Mouse (Mus musculus): ENCODE measurements around the gene Slc6a21. TPM values are rescaled to one million over a fixed set of nuclear protein-coding genes. Genes with fewer than 3 reads are reported as not detected.

Gene Slc6a21
- total and polyA plus RNA-seq, 2 experiments: 0.18 TPM; not detected in 1

- Histone ChIP-seq H3K9ac (ENCODE audit: low read depth, low read length) (no peak overlapping the region), H3K36me3 (ENCODE audit: control insufficient read depth, insufficient read depth, low read length) (no peaks in the 10 kb centered on the region), H3K4me3 (ENCODE audit: insufficient read depth, low read depth, low read length) (no peak overlapping the region), H3K27me3 (ENCODE audit: control insufficient read depth, insufficient read depth, low read length) (no peaks in the 10 kb centered on the region), H3K79me2 (ENCODE audit: control insufficient read depth, insufficient read depth, low read length) (no peaks in the 10 kb centered on the region), H3K4me1 (ENCODE audit: control insufficient read depth, insufficient read depth, low read length) (peaks cover 14% of the 10 kb centered on the region), H3K27ac (replicated peaks; ENCODE audit: insufficient read depth, low read depth, low read length) (no peak overlapping the region)
- no peak for DNase-seq (ENCODE audit: extremely low read depth, low read depth, low spot score)
- no peak for TF ChIP-seq CTCF (IDR thresholded peaks at IDR 0.05; ENCODE audit: low read depth, low read length)
- 74% methylated on average over 7 of the region's 7 CpGs for WGBS
Measured at GRCm38 (mm10) chr7:45262266-45262665, 15.0 kb upstream of the Slc6a21 start.

DNA sequence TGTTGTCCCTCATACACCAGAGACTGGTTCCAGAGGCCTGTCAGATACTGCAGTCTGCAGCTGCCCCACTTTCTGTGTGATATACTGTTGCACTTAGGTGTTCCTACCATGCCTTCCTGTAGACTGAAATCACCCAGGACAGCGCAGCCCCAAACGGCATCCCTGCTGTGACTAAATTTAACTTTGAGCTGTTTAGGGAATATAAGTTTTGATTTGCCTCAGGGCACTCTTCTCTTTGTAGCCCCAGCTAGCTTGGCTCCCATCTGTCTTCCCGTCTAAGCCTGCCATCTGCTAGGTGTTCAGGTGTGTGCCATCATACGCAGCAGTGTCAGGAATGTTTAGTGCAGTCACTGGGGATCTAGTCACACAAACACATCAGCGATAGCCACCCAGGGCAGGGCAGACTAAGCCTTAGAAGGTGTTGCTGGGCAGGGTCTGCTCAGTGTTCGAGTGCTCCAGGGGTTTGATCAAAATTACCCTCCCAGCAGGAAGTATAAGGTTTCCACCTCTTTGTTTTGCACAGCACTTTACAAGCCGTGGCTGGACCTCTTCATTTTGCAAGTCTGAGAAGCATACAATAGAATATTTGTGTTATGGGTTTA is 14.2 kb upstream of the Slc6a21 start:
- H3K9ac ChIP-seq (ENCODE audit: low read depth, low read length): no peak overlapping the region
- peaks cover 14% of the 10 kb centered on the region for H3K4me1 ChIP-seq (ENCODE audit: control insufficient read depth, insufficient read depth, low read length)
- DNase-seq (ENCODE audit: extremely low read depth, low read depth, low spot score): no peak
- no peaks in the 10 kb centered on the region for H3K36me3 ChIP-seq (ENCODE audit: control insufficient read depth, insufficient read depth, low read length)
- no peak overlapping the region for H3K27ac ChIP-seq (replicated peaks; ENCODE audit: insufficient read depth, low read depth, low read length)
- no peaks in the 10 kb centered on the region for H3K79me2 ChIP-seq (ENCODE audit: control insufficient read depth, insufficient read depth, low read length)
- TF ChIP-seq POLR2A (IDR thresholded peaks at IDR 0.05; ENCODE audit: extremely low read depth, insufficient read depth, low read length): no peak
- TF ChIP-seq CTCF (IDR thresholded peaks at IDR 0.05; ENCODE audit: low read depth, low read length): no peak
- WGBS: 89% methylated on average over 7 of the region's 7 CpGs
- no peaks in the 10 kb centered on the region for H3K27me3 ChIP-seq (ENCODE audit: control insufficient read depth, insufficient read depth, low read length)
- H3K4me3 ChIP-seq (ENCODE audit: insufficient read depth, low read depth, low read length): no peak overlapping the region

GRCm38 (mm10) chr7:45264348-45264747 is 13.0 kb upstream of the Slc6a21 start:
- WGBS: 26% methylated on average over 3 of the region's 3 CpGs
- peak; percentile 90 for DNase-seq (ENCODE audit: extremely low read depth, low read depth, low spot score)
- TF ChIP-seq CTCF (IDR thresholded peaks at IDR 0.05; ENCODE audit: low read depth, low read length) (peak; percentile 58), POLR2A (IDR thresholded peaks at IDR 0.05; ENCODE audit: extremely low read depth, insufficient read depth, low read length) (no peak)

GRCm38 (mm10) chr7:45265518-45265917 is 11.8 kb upstream of the Slc6a21 start:
- DNase-seq (ENCODE audit: extremely low read depth, low read depth, low spot score): peak; percentile 52
- Histone ChIP-seq H3K27ac (replicated peaks; ENCODE audit: insufficient read depth, low read depth, low read length) (no peak overlapping the region), H3K4me3 (ENCODE audit: insufficient read depth, low read depth, low read length) (no peak overlapping the region), H3K9ac (ENCODE audit: low read depth, low read length) (no peak overlapping the region), H3K36me3 (ENCODE audit: control insufficient read depth, insufficient read depth, low read length) (no peaks in the 10 kb centered on the region), H3K27me3 (ENCODE audit: control insufficient read depth, insufficient read depth, low read length) (no peaks in the 10 kb centered on the region), H3K4me1 (ENCODE audit: control insufficient read depth, insufficient read depth, low read length) (peaks cover 14% of the 10 kb centered on the region), H3K79me2 (ENCODE audit: control insufficient read depth, insufficient read depth, low read length) (no peaks in the 10 kb centered on the region)
- TF ChIP-seq POLR2A (IDR thresholded peaks at IDR 0.05; ENCODE audit: extremely low read depth, insufficient read depth, low read length) (no peak), CTCF (IDR thresholded peaks at IDR 0.05; ENCODE audit: low read depth, low read length) (no peak)
- 80% methylated on average over 1 of the region's 1 CpGs for WGBS

More at GRCm38 (mm10) chr7:45264348-45264747, 13.0 kb upstream of the Slc6a21 start:
- Histone ChIP-seq H3K36me3 (ENCODE audit: control insufficient read depth, insufficient read depth, low read length) (no peaks in the 10 kb centered on the region), H3K79me2 (ENCODE audit: control insufficient read depth, insufficient read depth, low read length) (no peaks in the 10 kb centered on the region), H3K9ac (ENCODE audit: low read depth, low read length) (0 out of 2 replicates have a peak overlapping the region, but pooled peaks have one; percentile 31), H3K27me3 (ENCODE audit: control insufficient read depth, insufficient read depth, low read length) (no peaks in the 10 kb centered on the region), H3K27ac (replicated peaks; ENCODE audit: insufficient read depth, low read depth, low read length) (peak overlapping the region; percentile 66), H3K4me3 (ENCODE audit: insufficient read depth, low read depth, low read length) (no peak overlapping the region), H3K4me1 (ENCODE audit: control insufficient read depth, insufficient read depth, low read length) (peaks cover 14% of the 10 kb centered on the region)

- no peak for TF ChIP-seq POLR2A (IDR thresholded peaks at IDR 0.05; ENCODE audit: extremely low read depth, insufficient read depth, low read length)
- TF ChIP-seq CTCF (IDR thresholded peaks at IDR 0.05; ENCODE audit: low read depth, low read length): no peak
- Histone ChIP-seq H3K4me1 (ENCODE audit: control insufficient read depth, insufficient read depth, low read length) (peaks cover 3% of the 10 kb centered on the region), H3K36me3 (ENCODE audit: control insufficient read depth, insufficient read depth, low read length) (no peaks in the 10 kb centered on the region), H3K4me3 (ENCODE audit: insufficient read depth, low read depth, low read length) (no peak overlapping the region), H3K27me3 (ENCODE audit: control insufficient read depth, insufficient read depth, low read length) (no peaks in the 10 kb centered on the region), H3K9ac (ENCODE audit: low read depth, low read length) (no peak overlapping the region), H3K27ac (replicated peaks; ENCODE audit: insufficient read depth, low read depth, low read length) (no peak overlapping the region), H3K79me2 (ENCODE audit: control insufficient read depth, insufficient read depth, low read length) (no peaks in the 10 kb centered on the region)
- DNase-seq (ENCODE audit: extremely low read depth, low read depth, low spot score): no peak
- WGBS: 90% methylated on average over 10 of the region's 10 CpGs
Measured at GRCm38 (mm10) chr7:45272786-45273412, 4.4 kb upstream of the Slc6a21 start.

GRCm38 (mm10) chr7:45273672-45274071 is 3.6 kb upstream of the Slc6a21 start:
- no peak overlapping the region for H3K27ac ChIP-seq (replicated peaks; ENCODE audit: insufficient read depth, low read depth, low read length)
- TF ChIP-seq CTCF (IDR thresholded peaks at IDR 0.05; ENCODE audit: low read depth, low read length): no peak
- no peak for TF ChIP-seq POLR2A (IDR thresholded peaks at IDR 0.05; ENCODE audit: extremely low read depth, insufficient read depth, low read length)
- H3K9ac ChIP-seq (ENCODE audit: low read depth, low read length): no peak overlapping the region
- 47% methylated on average over 8 of the region's 8 CpGs for WGBS
- DNase-seq (ENCODE audit: extremely low read depth, low read depth, low spot score): no peak
- no peaks in the 10 kb centered on the region for H3K27me3 ChIP-seq (ENCODE audit: control insufficient read depth, insufficient read depth, low read length)
- peaks cover 3% of the 10 kb centered on the region for H3K4me1 ChIP-seq (ENCODE audit: control insufficient read depth, insufficient read depth, low read length)
- no peaks in the 10 kb centered on the region for H3K79me2 ChIP-seq (ENCODE audit: control insufficient read depth, insufficient read depth, low read length)
- no peak overlapping the region for H3K4me3 ChIP-seq (ENCODE audit: insufficient read depth, low read depth, low read length)
- H3K36me3 ChIP-seq (ENCODE audit: control insufficient read depth, insufficient read depth, low read length): no peaks in the 10 kb centered on the region
